Mouse (Mus musculus) cerebellum, postnatal 14 days (tissue): ENCODE measurements at regions not wholly inside any gene's neighbourhood (a gene's known extent, or its start where the extent isn't known, plus 50 kb on each side); places are given as distances from the start of the nearest gene placed in this dataset.
A peak's percentile ranks its signal among the peaks of the same experiment; 100 is the strongest.

ENCODE experiments used
- DNase-seq, 2 experiments: peaks; one replicate each; pipeline ENCODE4 v3.0.0; 2021; ENCODE audit warnings: mixed read lengths in 2 of 2

DNA sequence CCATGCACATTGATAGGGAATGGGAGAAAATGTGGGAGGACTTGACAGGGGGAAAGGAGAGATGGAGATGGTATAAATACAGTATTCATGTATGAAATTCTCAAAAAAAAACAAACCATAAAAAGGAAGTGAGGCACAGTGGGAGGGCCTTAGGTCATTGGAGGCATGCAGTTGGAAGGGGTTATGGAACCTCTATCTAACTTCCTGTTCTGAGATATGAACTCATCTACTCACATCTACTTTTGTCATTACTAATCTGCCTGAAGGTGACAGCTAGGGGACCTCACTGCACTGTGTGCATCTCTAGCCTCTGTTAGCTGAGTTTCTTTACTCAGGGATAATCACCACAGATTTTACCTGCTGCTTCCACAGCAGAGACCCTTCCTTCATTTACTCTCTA lies 366.3 kb upstream of the Prickle1 start:
- DNase-seq, result no peak

GRCm38 (mm10) chr15:93959931-93960330 lies 364.2 kb upstream of the Prickle1 start:
- DNase-seq, result peak; percentile 37 to 61

DNA sequence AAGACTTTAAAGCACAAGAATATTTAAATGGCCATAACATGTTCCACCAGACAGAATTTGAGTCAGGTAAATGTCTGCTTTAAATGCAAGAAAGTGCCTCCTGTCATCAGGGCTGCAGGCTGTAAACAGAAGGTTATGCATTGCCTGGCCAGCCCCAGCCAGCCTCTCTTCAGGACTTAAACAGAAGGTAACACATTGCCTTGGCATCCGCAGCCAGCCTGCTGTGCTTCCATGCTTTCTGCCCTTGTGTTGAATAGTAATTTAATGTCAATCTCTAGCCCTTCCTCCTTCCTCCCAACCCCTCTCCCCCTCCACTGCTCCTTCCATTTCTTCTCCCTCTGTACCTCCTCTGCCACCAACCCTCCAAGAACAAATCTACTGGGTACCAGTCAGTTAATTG lies 362.4 kb upstream of the Prickle1 start:
- peak; percentile 81 to 86 for DNase-seq

GRCm38 (mm10) chr15:93956801-93957200 lies 361.1 kb upstream of the Prickle1 start:
- no peak for DNase-seq

DNA sequence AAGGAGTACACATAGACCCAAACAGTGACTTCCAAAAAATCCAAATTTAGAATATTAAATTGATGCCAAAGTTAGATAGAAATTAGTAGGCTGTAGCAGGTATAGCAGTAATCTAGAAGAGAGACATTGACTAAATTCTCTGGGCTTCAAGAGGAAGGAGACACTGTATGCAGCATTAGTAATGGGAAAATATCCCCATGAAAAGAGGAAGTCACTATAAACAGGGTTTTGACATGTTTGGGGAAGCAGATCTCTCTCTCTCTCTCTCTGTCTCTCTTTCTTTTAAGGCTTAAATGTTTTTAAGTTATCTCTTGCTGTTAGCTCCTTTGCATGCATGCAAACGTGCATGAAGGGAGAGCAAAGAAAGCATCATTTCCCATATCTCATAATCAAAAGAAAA lies 357.9 kb upstream of the Prickle1 start:
- DNase-seq, result no peak

DNA sequence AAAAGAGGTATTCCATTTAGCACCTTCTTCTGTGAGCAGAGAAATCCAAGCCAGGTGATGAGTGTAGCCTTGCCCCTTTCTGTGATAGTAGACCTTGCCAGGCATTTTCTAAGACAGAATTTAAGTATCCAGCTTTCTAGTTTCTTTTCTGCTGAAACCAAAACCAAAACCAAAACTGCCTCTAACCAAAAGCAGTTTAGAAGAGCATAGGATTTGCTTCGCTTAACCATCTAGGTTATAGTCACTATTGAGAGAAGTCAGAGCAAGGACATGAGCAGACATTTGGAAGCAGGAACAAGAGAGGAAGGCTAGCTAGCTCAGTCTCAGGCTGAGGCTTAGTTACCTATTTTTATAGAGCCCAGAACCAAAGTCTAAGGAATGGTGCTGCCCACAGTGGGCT lies 354.8 kb upstream of the Prickle1 start:
- no peak for DNase-seq

GRCm38 (mm10) chr15:93948902-93949301 lies 353.2 kb upstream of the Prickle1 start:
- no peak for DNase-seq

GRCm38 (mm10) chr15:93943545-93943944 lies 347.9 kb upstream of the Prickle1 start:
- no peak for DNase-seq

DNA sequence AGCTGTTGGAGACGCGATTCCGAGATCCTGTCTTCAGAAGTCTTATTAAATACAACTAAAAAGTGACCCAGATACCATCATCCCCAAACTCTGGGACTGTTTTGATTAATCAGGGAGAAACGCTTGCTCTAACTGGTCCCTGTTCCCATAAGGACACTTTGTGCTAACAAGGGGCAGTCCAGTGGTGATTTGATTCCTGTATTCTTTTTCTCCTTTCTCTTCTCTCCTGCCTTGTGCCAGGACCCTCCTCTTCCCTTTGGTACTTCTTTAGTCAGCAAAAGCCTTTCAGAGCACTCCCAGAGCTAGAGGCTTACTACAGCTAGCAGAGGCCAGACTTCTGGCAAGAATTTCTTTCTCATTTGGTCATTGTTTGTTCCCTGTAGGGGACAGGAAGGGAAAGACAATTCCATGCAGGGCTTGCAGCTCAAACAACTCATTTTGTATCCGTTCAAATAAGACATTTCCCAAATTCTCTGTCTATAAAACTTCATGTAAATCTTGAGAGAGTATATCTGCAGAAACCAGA lies 337.3 kb upstream of the Prickle1 start:
- DNase-seq, result peak in 1 of 2 experiments; percentile 3

- DNase-seq, result no peak
Observed at GRCm38 (mm10) chr15:93926842-93927241, 331.2 kb upstream of the Prickle1 start.

- no peak for DNase-seq
Observed at GRCm38 (mm10) chr15:93926262-93926661, 330.6 kb upstream of the Prickle1 start.

- no peak for DNase-seq
Observed at GRCm38 (mm10) chr15:93921457-93922234, 326.0 kb upstream of the Prickle1 start.

DNA sequence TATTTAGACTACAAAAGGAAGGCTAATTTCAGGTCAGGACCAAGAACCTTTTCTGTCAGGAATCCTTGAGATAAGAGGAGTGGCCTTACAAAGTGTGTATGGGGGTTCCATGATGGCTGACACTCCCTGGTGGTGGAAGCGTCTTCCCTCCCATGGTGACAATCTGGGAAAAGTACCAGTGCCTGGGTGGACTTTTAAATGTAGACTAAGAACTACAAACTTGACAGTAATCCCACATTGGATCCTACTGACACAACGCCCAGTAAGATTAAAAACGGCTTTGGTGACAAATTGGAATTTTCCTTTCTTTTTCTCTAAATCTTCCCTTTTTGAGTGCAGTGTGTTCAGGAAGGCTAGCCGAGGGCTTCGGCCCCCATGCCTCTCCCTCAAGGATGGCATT lies 325.3 kb upstream of the Prickle1 start:
- DNase-seq, result no peak

DNA sequence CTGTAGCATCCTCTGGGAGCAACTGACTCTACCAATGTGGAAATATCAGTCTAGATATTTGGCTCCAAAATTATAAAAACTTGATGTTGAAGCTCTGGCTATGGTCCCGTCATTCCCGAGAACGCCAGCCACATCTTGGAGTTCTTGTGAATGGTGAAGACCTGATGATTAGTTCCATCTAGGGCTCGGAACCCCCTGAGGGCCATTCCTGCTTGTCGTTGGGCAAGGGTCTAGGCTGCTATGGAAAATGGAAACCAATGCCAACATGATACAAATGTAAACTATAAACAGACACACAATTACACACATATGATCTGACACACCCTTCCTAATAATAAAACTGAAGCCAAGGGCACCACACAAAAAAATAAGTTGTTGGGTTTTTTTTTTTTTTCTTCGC lies 323.9 kb upstream of the Prickle1 start:
- no peak for DNase-seq

DNA sequence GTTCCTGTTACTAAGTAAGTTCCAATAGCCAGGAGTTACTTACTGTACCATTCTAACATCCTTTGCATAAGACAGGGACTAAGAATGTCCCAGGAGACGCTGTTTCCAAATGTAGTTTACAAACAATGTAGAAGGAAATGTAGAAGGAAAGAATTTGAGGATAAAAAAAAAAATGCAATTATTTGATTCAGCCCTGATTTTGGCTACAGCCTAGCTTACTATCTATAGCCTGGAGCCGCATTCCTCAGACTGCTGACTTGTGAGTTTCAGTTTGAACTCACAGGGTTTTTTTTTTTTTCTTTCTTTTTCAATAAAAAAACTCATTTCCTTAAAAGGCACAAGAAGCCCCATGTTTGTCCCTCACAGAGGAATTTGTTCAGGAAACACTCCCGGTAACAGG lies 321.2 kb upstream of the Prickle1 start:
- no peak for DNase-seq

- DNase-seq, result no peak
Observed at GRCm38 (mm10) chr15:93913462-93913861, 317.8 kb upstream of the Prickle1 start.

GRCm38 (mm10) chr15:93913041-93913440 lies 317.4 kb upstream of the Prickle1 start:
- DNase-seq, result no peak

GRCm38 (mm10) chr15:93910981-93911431 lies 315.3 kb upstream of the Prickle1 start:
- DNase-seq, result no peak

DNA sequence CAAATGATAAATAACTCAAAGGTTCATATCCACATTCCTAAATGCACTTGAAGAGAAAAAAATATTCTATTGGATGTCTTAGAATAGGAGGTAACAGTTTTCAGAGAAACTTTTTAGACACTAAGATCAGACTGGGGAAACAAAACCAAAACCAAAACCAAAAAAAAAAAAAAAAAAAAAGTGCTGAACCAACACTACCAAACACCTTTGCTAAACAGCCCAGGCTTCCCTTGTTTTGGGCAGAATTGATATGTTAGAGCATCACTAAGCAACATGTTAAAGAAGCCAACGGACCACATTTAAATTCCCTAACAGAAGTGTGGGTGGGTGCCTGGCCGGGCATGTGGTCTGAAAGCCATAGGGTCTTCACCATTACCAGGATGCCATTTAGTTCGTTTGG lies 314.5 kb upstream of the Prickle1 start:
- no peak for DNase-seq

GRCm38 (mm10) chr15:93903671-93904603 lies 308.2 kb upstream of the Prickle1 start:
- no peak for DNase-seq

GRCm38 (mm10) chr15:93882826-93883225 lies 287.1 kb upstream of the Prickle1 start:
- DNase-seq, result no peak

DNA sequence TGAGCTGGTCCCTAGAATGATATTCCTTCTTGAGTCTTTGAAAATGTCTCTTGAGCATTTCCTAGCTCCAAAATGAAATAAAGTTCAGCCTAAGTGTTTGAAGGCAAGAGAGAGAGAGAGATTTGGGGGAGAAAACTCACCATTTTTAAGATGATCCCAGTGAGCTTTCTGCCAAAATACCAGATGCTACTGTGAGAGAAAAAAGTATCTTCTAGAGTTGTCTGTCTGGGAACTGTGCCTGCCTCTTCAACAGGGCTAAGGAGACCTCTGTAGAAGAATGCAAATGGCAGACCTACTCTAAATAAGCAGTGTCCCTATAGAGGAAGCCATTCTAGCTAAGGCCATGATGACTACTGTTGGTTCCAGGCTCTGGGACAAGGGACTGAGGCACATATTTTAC lies 285.6 kb upstream of the Prickle1 start:
- no peak for DNase-seq

DNA sequence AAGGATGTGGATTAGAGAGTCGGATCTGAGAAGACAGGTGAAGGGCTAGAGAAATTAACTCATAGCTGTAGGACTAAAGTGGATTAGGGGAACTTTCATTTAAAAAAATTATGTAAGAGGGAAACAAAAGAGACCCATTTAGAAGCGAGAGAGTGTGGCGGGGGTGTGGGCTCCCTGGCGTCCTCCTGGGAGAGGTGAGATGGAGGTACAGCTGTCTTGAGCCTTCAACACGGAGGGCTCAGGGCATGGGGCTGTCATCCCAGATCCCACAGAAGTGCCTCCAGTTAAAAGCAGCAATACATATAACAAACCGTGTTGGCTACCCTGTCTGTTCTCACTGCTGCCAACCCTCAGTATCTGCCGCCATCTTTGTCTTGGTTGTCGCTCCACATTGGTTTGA lies 284.6 kb upstream of the Prickle1 start:
- DNase-seq, result no peak

GRCm38 (mm10) chr15:93879006-93879405 lies 283.3 kb upstream of the Prickle1 start:
- DNase-seq, result no peak
